Mouse (Mus musculus) spleen, adult 2 months (tissue): ENCODE measurements around the gene Fam180a. TPM values are rescaled to one million over a fixed set of nuclear protein-coding genes. Genes with fewer than 3 reads are reported as not detected.

Experiments used
- DNase-seq, 2 experiments: peaks; one replicate each; pipeline versions ENCODE4 v3.0.0 to v3.0.0-alpha.2; 2012 to 2021; ENCODE audit warnings: low spot score in 2 of 2, low read depth in 1 of 2
- H3K27ac ChIP-seq: fragments of 200-500 bp; 2 replicates; pipeline ENCODE4 v1.5.1; 2012; ENCODE audit warnings: low read length, inconsistent platforms; ENCODE audit not compliant: insufficient read depth
- H3K27me3 ChIP-seq: fragments of 200-500 bp; 2 replicates; pipeline ENCODE4 v1.6.1; 2012; ENCODE audit warnings: mild to moderate bottlenecking, moderate library complexity, low read length, inconsistent platforms; ENCODE audit not compliant: control insufficient read depth, insufficient read depth
- H3K36me3 ChIP-seq: fragments of 200-500 bp; 2 replicates; pipeline ENCODE4 v1.6.1; 2012; ENCODE audit warnings: mild to moderate bottlenecking, low read length, inconsistent platforms; ENCODE audit not compliant: control insufficient read depth, insufficient read depth
- H3K4me1 ChIP-seq: fragments of 200-500 bp; 2 replicates; pipeline ENCODE4 v1.6.1; 2011; ENCODE audit warnings: inconsistent platforms; ENCODE audit not compliant: control insufficient read depth, insufficient read depth, insufficient read length
- H3K4me3 ChIP-seq: fragments of 200-500 bp; 2 replicates; pipeline ENCODE4 v1.5.1; 2011; ENCODE audit warnings: mild to moderate bottlenecking, inconsistent platforms; ENCODE audit not compliant: insufficient read depth, insufficient read length; ENCODE audit errors: extremely low read depth
- CTCF ChIP-seq: fragments of 200-500 bp; IDR thresholded peaks from 2 replicates; pipeline ENCODE4 v1.5.1; 2011; ENCODE audit warnings: mild to moderate bottlenecking, inconsistent platforms; ENCODE audit not compliant: insufficient read depth, insufficient read length, insufficient replicate concordance; ENCODE audit errors: extremely low read depth
- POLR2A ChIP-seq: fragments of 200-500 bp; IDR thresholded peaks from 2 replicates; pipeline ENCODE4 v1.6.1; 2011; ENCODE audit warnings: low read depth, low read length, inconsistent platforms
- WGBS: fragments of 180-500 bp; shearing (Covaris S2); methylation state at CpG from one replicate; pipeline ENCODE4 v1.1.7; 2018; 5-methylcytosine and 5-hydroxymethylcytosine counted together
- polyA plus RNA-seq: library from polyadenylated mRNA; depleted of rRNA; stranded (reverse); fragments of >200 nt; gene quantifications from 2 replicates; pipeline ENCODE4 v1.2.3, GENCODE M21; 2012

Gene Fam180a
- polyA plus RNA-seq, 1 experiment: 0.20 TPM

DNA sequence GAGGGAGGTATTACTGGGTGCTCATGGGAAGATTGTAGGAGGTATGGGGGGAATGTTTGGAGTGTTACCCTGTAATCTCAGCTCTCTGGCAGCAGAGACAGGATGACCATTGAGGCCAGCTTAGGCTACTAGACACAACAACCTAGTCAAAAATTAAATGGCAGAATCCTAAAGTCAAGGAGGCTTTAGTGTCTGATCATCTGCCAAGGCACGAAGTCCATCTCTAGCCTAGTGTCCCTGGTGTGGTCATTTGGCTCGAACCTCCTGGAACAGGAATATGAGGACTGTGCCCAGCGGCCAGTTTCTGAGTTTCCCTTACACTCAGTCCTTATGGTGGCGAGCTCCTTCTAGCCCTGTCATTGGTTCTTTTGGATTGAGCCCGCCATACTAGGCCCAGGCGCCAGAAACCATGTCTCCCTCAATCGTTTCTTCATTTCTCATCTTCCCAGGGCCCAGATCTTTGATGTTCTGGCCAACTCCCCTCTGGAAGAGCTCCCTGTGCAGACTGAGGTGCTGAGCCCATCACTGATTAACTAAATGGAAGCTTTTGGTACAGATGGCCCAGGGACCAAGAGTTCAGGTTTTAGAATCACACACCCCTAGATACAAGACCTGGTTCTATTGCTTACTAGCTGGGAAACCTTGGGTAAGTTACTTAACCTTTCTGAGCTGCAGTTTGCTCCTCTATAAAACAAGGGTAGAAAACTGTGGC is 28.3 kb downstream of the Fam180a start:
- Histone ChIP-seq H3K27ac (no peak overlapping the region), H3K27me3 (no peaks in the 10 kb centered on the region), H3K4me1 (no peaks in the 10 kb centered on the region), H3K36me3 (no peaks in the 10 kb centered on the region), H3K4me3 (no peak overlapping the region)
- DNase-seq: no peak
- 91% methylated on average over 7 of the region's 7 CpGs for WGBS
- TF ChIP-seq CTCF: no peak
- no peak for TF ChIP-seq POLR2A

DNA sequence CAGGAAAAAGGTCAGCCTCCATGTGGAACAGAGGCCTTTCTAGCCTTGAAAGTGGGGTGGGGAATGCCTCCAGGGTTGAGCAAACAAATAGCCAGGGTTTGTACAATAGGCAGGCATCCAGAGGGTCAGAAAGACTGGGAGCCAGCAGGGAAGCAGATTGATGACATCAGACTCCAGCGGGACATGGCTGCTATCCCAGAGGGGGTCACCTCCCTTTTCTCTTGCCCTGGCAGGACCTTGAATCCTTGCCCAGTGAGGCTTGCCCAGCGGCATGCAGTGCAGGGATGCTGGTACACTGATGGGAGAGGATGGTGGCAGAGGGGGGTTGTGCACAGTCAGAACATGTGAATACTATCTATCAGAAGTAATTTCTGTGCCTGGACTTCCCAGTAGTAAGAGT is 28.9 kb downstream of the Fam180a start:
- 77% methylated on average over 2 of the region's 2 CpGs for WGBS
- Histone ChIP-seq H3K27ac (no peak overlapping the region), H3K27me3 (no peaks in the 10 kb centered on the region), H3K4me3 (no peak overlapping the region), H3K4me1 (no peaks in the 10 kb centered on the region), H3K36me3 (no peaks in the 10 kb centered on the region)
- TF ChIP-seq CTCF (no peak), POLR2A (no peak)
- DNase-seq: no peak

DNA sequence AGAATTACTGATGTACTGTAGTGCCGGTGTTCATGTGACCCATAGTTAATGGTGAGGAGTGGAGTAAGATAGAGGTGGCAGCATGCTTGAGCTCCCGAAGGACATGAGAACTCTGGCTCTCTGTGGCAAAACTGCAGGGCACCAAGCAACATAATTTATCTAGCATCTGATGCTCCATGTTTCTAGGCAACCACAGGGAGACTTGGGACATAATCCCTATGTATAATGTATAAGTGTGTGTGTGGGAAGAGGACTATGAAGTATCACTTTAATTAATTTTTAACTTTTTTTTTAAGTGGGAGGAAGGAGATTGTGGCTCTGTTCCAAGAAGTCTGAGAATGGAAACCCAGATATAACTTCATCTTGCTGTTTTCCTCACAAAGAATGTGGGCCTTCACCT is 31.0 kb downstream of the Fam180a start:
- Histone ChIP-seq H3K27ac (no peak overlapping the region), H3K4me1 (no peaks in the 10 kb centered on the region), H3K27me3 (no peaks in the 10 kb centered on the region), H3K4me3 (no peak overlapping the region), H3K36me3 (no peaks in the 10 kb centered on the region)
- DNase-seq: no peak
- 93% methylated on average over 2 of the region's 2 CpGs for WGBS
- TF ChIP-seq CTCF: no peak
- TF ChIP-seq POLR2A: no peak

DNA sequence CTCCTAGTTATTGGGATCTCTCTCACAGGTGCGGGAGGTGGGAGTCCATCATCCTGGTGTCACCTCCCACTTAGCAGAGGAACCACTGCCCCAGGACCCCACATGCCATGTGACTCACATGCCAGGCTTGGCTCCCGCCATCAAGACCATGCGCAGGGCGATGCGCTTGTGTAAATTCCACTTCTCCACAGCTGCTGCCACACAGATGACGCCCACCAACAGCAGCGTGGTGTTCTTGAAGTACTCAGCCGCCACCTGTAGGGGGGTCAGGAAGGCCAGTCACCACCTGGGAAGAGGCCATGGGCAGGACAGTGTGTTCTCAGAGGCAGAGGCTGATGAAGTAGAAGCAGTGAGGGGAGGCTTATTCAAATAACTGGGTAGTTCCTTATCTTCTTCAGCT is 36.3 kb downstream of the Fam180a start:
- H3K4me3 ChIP-seq: no peak overlapping the region
- H3K4me1 ChIP-seq: peaks cover 9% of the 10 kb centered on the region; the same call in 1 of the 2 replicates
- H3K36me3 ChIP-seq: no peaks in the 10 kb centered on the region
- DNase-seq: no peak
- TF ChIP-seq POLR2A (no peak), CTCF (no peak)
- no peaks in the 10 kb centered on the region for H3K27me3 ChIP-seq
- 88% methylated on average over 8 of the region's 8 CpGs for WGBS
- H3K27ac ChIP-seq: no peak overlapping the region

DNA sequence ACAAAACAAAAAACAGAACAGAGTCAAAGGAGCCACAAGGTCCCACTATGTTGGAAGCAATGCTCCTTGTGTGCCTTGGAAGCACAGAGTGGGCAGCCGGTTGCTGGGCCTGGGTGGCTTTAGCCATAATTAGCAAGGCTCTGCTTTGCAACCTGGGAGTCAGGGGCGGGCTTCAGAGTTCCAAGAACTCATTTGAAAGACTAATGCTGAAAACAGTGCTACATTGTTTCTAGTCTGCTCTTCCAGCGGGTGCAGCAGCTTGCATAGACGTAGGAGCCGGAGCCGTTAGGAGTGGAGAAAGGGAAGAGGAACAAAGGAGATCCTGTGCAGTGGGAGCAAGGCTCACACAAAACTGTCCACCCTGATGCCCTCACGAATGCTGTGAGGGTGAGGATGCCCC is 37.0 kb downstream of the Fam180a start:
- Histone ChIP-seq H3K36me3 (no peaks in the 10 kb centered on the region), H3K4me1 (peaks cover 9% of the 10 kb centered on the region; the same call in 1 of the 2 replicates), H3K4me3 (no peak overlapping the region), H3K27ac (no peak overlapping the region), H3K27me3 (no peaks in the 10 kb centered on the region)
- DNase-seq: no peak
- TF ChIP-seq CTCF: no peak
- no peak for TF ChIP-seq POLR2A
- 86% methylated on average over 7 of the region's 7 CpGs for WGBS

DNA sequence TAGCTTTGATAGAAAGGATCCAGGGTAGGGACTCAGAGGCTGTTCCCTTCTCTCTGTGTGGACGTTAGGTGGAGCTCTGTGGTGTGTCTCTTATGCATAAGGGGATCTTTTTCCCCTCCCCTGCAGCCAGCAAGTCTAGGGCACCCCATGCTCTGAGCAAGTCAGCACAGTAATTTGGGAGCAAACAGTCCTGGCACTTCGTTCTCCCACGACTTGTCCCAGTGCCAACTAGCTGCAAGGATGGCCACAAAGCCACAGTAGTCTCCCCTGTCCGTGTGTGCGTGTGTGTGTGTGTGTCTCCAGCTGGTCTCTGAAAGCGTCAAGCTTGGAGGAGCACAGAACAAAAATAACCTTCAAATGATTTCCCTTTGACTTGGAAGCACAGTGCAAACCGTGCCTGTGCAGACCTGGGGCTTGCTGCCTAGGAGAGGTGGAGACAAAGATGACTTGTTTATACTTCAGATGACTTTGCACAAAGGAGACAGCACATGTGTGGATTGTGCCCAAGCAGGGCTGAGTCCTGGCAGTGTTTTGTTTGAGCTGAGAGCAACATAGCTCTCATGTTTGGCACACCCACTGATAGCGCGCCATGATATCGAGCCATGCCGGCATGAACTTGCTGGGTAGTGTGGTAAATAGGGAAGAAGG is 37.7 kb downstream of the Fam180a start:
- no peak for DNase-seq
- H3K4me1 ChIP-seq: peaks cover 9% of the 10 kb centered on the region; the same call in 1 of the 2 replicates
- no peaks in the 10 kb centered on the region for H3K36me3 ChIP-seq
- no peak overlapping the region for H3K4me3 ChIP-seq
- TF ChIP-seq POLR2A: no peak
- TF ChIP-seq CTCF: no peak
- no peaks in the 10 kb centered on the region for H3K27me3 ChIP-seq
- WGBS: 39% methylated on average over 11 of the region's 11 CpGs
- no peak overlapping the region for H3K27ac ChIP-seq

DNA sequence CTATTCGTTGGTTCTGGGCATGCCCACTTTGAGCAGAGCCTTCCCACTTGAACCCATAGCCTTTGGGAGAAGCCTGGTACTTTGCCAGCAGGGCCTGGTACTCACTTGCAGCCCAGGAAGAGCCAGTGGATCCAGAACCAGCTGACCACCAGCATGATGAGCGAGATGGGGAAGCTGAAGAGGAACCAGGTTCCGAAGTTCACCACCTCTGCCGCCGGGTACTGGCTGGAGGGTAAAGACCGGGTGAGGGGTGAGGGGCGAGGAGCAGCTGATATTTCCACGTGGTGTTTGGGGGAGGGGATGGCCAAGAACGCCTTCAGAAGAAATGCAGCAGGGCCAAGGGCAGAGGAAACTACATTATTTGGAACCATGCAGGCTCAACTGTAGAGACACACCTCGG is 46.6 kb downstream of the Fam180a start:
- 65% methylated on average over 10 of the region's 10 CpGs for WGBS
- H3K36me3 ChIP-seq: no peaks in the 10 kb centered on the region

More for the DNA sequence above, 46.6 kb downstream of the Fam180a start:
- DNase-seq: no peak
- Histone ChIP-seq H3K4me1 (no peaks in the 10 kb centered on the region), H3K27ac (no peak overlapping the region), H3K4me3 (no peak overlapping the region), H3K27me3 (no peaks in the 10 kb centered on the region)
- TF ChIP-seq POLR2A: no peak
- TF ChIP-seq CTCF: no peak
